Mouse (Mus musculus): ENCODE results near the gene Scgb1c1. TPM values are rescaled to one million over a fixed set of nuclear protein-coding genes. Genes with fewer than 3 reads are reported as not detected.
"Not testable (repeated sequence)": the region's sequence is repeated elsewhere in the genome, so short reads cannot be mapped to it uniquely, and the experiment has no call there.

The Scgb1c1 gene
- total RNA-seq, 2 experiments from 2014 or later, result 30.5 to 32.9 TPM

- DNase-seq, result no peak
These were observed 34.0 kb downstream of the Scgb1c1 start for GRCm38 (mm10) chr7:140879355-140879754.

- no peak for DNase-seq
These were observed 35.1 kb downstream of the Scgb1c1 start for GRCm38 (mm10) chr7:140880419-140880818.

- DNase-seq, result no peak
These were observed 35.6 kb downstream of the Scgb1c1 start for GRCm38 (mm10) chr7:140880865-140881515.

GRCm38 (mm10) chr7:140881696-140882468 is 36.5 kb downstream of the Scgb1c1 start, which contains the start of the genes Psmd13 and Sirt3:
Gene Psmd13, plus strand, starts transcription at chr7:140881968.
Gene Sirt3, minus strand, starts transcription at chr7:140882309.
- peak; percentile 96 for DNase-seq

GRCm38 (mm10) chr7:140882469-140882803 is 37.1 kb downstream of the Scgb1c1 start:
- no peak for DNase-seq

GRCm38 (mm10) chr7:140890636-140891035 is 45.3 kb downstream of the Scgb1c1 start:
- DNase-seq, result not testable (repeated sequence)

- DNase-seq, result no peak
These were observed 48.7 kb downstream of the Scgb1c1 start for GRCm38 (mm10) chr7:140894031-140894430.

- no peak for DNase-seq
These were observed 49.3 kb downstream of the Scgb1c1 start for GRCm38 (mm10) chr7:140894611-140895010.

Other genes starting within 250 kb of the Scgb1c1 start
- not detected for gene Olfr46, start 244.3 kb upstream of the Scgb1c1 start, total RNA-seq (2021)
- not detected for gene Olfr61, start 216.6 kb upstream of the Scgb1c1 start, total RNA-seq (2021)
- gene Olfr53, start 199.1 kb upstream of the Scgb1c1 start, total RNA-seq (2021), result not detected
- gene Olfr539, start 185.6 kb upstream of the Scgb1c1 start, total RNA-seq (2021), result not detected
- gene Olfr45, start 163.6 kb upstream of the Scgb1c1 start, total RNA-seq (2021), result not detected
- gene Olfr541, start 148.3 kb upstream of the Scgb1c1 start, total RNA-seq (2021), result not detected
- 10 to 100 TPM in 1 of 2 experiments, 1 to 10 TPM in 1; 6.0 to 49.3 TPM for gene Cyp2e1, start 81.8 kb upstream of the Scgb1c1 start, total RNA-seq (2021)
- not detected for gene Syce1, start 57.7 kb upstream of the Scgb1c1 start, total RNA-seq (2021)
- under 1 TPM; 0.20 to 0.41 TPM for gene Zfp941, start 23.4 kb upstream of the Scgb1c1 start, total RNA-seq (2021)
- gene Urah, start 10.5 kb upstream of the Scgb1c1 start, total RNA-seq (2021), result 1 to 10 TPM in 1 of 2 experiments, under 1 TPM in 1; 0.77 to 2.4 TPM
- not detected for gene Odf3, start 2.3 kb downstream of the Scgb1c1 start, total RNA-seq (2021)
- gene Gm45785, start 10.8 kb downstream of the Scgb1c1 start, total RNA-seq (2021), result not detected
- gene Ric8a, start 11.4 kb downstream of the Scgb1c1 start, total RNA-seq (2021), result 10 to 100 TPM; 18.4 to 21.2 TPM
- gene Bet1l, start 12.0 kb downstream of the Scgb1c1 start, total RNA-seq (2021), result 1 to 10 TPM; 9.2 TPM
- gene Psmd13, start 36.4 kb downstream of the Scgb1c1 start, total RNA-seq (2021), result 10 to 100 TPM; 76.5 to 84.0 TPM
- 10 to 100 TPM; 61.9 to 69.3 TPM for gene Sirt3, start 36.8 kb downstream of the Scgb1c1 start, total RNA-seq (2021)
- gene Cox8b, start 54.9 kb downstream of the Scgb1c1 start, total RNA-seq (2021), result 1,000 to 10,000 TPM; 3,201 to 3,214 TPM
- not detected for gene Nlrp6, start 75.4 kb downstream of the Scgb1c1 start, total RNA-seq (2021)
- 1 to 10 TPM; 3.5 to 4.3 TPM for gene Pgghg, start 95.8 kb downstream of the Scgb1c1 start, total RNA-seq (2021)
- under 1 TPM in 1 of 2 experiments, not detected in 1; 0.46 TPM for gene Ifitm5, start 104.7 kb downstream of the Scgb1c1 start, total RNA-seq (2021)
- gene Gm45717, start 110.4 kb downstream of the Scgb1c1 start, total RNA-seq (2021), result not detected
- gene Ifitm2, start 110.4 kb downstream of the Scgb1c1 start, total RNA-seq (2021), result 10 to 100 TPM; 98.8 to 99.4 TPM
- 1 to 10 TPM; 2.6 to 8.3 TPM for gene Ifitm1, start 121.7 kb downstream of the Scgb1c1 start, total RNA-seq (2021)
- 100 to 1,000 TPM in 1 of 2 experiments, 10 to 100 TPM in 1; 94.8 to 129 TPM for gene Ifitm3, start 165.2 kb downstream of the Scgb1c1 start, total RNA-seq (2021)
- not detected for gene Ifitm6, start 172.4 kb downstream of the Scgb1c1 start, total RNA-seq (2021)
- gene Gm17387, start 183.6 kb downstream of the Scgb1c1 start, total RNA-seq (2021), result not detected
- not detected for gene B4galnt4, start 215.6 kb downstream of the Scgb1c1 start, total RNA-seq (2021)
- gene Pkp3, start 232.7 kb downstream of the Scgb1c1 start, total RNA-seq (2021), result 1 to 10 TPM in 1 of 2 experiments, under 1 TPM in 1; 0.37 to 1.6 TPM